In genomic region chr15:67481733-67482132, GRCm38 (mm10) we compare ENCODE assay signal across 19 mouse cellular contexts.
DNase-seq lines count a peak whose midpoint lies in the region; ATAC-seq and TF ChIP-seq lines count a peak whose summit lies in the region.
"Had no signal": no experiment of that assay in that cellular context is flagged by ENCODE, and none has a peak within 500 bp of the region (broad histone marks: within the 10 kb centered on the region; RNA-seq: fewer than 3 reads in every experiment).

No protein-coding gene starts in this region.

- no peaks in the 10 kb centered on the region for H3K27me3 ChIP-seq in liver, embryonic 14.5 days (ENCODE audit: control insufficient read depth, insufficient read depth, low read length)
- H3K27me3 ChIP-seq: midbrain, embryonic 12.5 days had no signal

- DNase-seq in adrenal gland, adult 2 months, result peak; percentile 16
- DNase-seq in adrenal gland, postnatal 14 days, result no peak
- peak in 2 of 3 experiments; percentile 0 to 26 for DNase-seq in liver, embryonic 14.5 days (ENCODE audit: low read depth in 3 of 3, low spot score in 3 of 3)
- DNase-seq in liver, result no peak
- peak; percentile 17 for DNase-seq in c-Kit-positive CD71-negative TER-119-negative erythroid progenitor cells, embryonic 14.5 days (ENCODE audit: low read depth)
- DNase-seq in thymus, postnatal 36 days, result no peak
- no peak for DNase-seq in layer of hippocampus, adult 18-20 months (ENCODE audit: low spot score in 2 of 2)
- DNase-seq: cerebellum, adult 2 months; embryo, embryonic 11 days; forebrain, postnatal 0 days; lung, embryonic 14.5 days; right cerebral cortex, postnatal 14 days; thymus, postnatal 4 days had no signal

- H3K36me3 ChIP-seq in liver, embryonic 14.5 days (replicated peaks; ENCODE audit: control insufficient read depth, insufficient read depth, low read depth), result no peaks in the 10 kb centered on the region
- H3K36me3 ChIP-seq: hindbrain, embryonic 13.5 days; midbrain, embryonic 12.5 days had no signal

- no peak for ATAC-seq in liver, embryonic 14.5 days (ENCODE audit: insufficient read depth)
- ATAC-seq in megakaryocyte, adult 5-6 weeks (ENCODE audit: poor library complexity, severe bottlenecking), result peak; percentile 94
- ATAC-seq: intestine, embryonic 16.5 days; Patski had no signal

- no peaks in the 10 kb centered on the region for H3K9me3 ChIP-seq in liver, embryonic 14.5 days (ENCODE audit: control insufficient read depth, low read length)
- H3K9me3 ChIP-seq: hindbrain, embryonic 13.5 days; midbrain, embryonic 12.5 days had no signal

- no peaks in the 10 kb centered on the region for H3K4me1 ChIP-seq in liver, embryonic 14.5 days (replicated peaks; ENCODE audit: control insufficient read depth in 2 of 2, insufficient read depth in 2 of 2, low read length in 1 of 2)
- H3K4me1 ChIP-seq: hindbrain, embryonic 13.5 days; midbrain, embryonic 12.5 days had no signal

- TF ChIP-seq EP300 in liver, embryonic 14.5 days (IDR thresholded peaks at IDR 0.05; ENCODE audit: low read depth), result no peak

- H3K9ac ChIP-seq in liver, embryonic 14.5 days (replicated peaks), result no peak overlapping the region
- H3K9ac ChIP-seq: forebrain, postnatal 0 days; hindbrain, embryonic 13.5 days; lung, embryonic 14.5 days; midbrain, embryonic 12.5 days had no signal

- WGBS in liver, embryonic 14.5 days (ENCODE audit: insufficient replicate concordance), result 58% methylated on average over 2 of the region's 2 CpGs

- H3K27ac ChIP-seq in liver, embryonic 14.5 days, result no peak overlapping the region
- H3K27ac ChIP-seq: hindbrain, embryonic 13.5 days; kidney, postnatal 0 days; midbrain, embryonic 12.5 days had no signal

- TF ChIP-seq CTCF in liver, embryonic 14.5 days (IDR thresholded peaks at IDR 0.05; ENCODE audit: low read depth), result no peak

- H3K4me3 ChIP-seq in liver, embryonic 14.5 days (ENCODE audit: insufficient read depth in 1 of 2, low read depth in 2 of 2, low read length in 2 of 2), result no peak overlapping the region
- H3K4me3 ChIP-seq: hindbrain, embryonic 13.5 days; midbrain, embryonic 12.5 days had no signal

- H3K4me2 ChIP-seq in liver, embryonic 14.5 days (ENCODE audit: low read depth), result no peak overlapping the region
- H3K4me2 ChIP-seq: hindbrain, embryonic 13.5 days; lung, embryonic 14.5 days; midbrain, embryonic 12.5 days had no signal

Comparison
In these comparisons a context has a peak if more than half of its experiments do, and no peak if none do; other contexts are left out.
1. DNase-seq: peak in adrenal gland, adult 2 months (single experiment), liver, embryonic 14.5 days (2 of 3) and c-Kit-positive CD71-negative TER-119-negative erythroid progenitor cells, embryonic 14.5 days (single experiment); none in adrenal gland, postnatal 14 days (single experiment), liver (single experiment), thymus, postnatal 36 days (0 of 2) and layer of hippocampus, adult 18-20 months (0 of 2).